Mouse (Mus musculus) embryo, embryonic 11.5 days (tissue): ENCODE measurements at regions not wholly inside any gene's neighbourhood (a gene's known extent, or its start where the extent isn't known, plus 50 kb on each side); places are given as distances from the start of the nearest gene placed in this dataset.

Experiments used
- DNase-seq: peaks from one replicate; pipeline ENCODE4 v3.0.0-alpha.2; 2012; ENCODE audit warnings: low read depth, low spot score

DNA sequence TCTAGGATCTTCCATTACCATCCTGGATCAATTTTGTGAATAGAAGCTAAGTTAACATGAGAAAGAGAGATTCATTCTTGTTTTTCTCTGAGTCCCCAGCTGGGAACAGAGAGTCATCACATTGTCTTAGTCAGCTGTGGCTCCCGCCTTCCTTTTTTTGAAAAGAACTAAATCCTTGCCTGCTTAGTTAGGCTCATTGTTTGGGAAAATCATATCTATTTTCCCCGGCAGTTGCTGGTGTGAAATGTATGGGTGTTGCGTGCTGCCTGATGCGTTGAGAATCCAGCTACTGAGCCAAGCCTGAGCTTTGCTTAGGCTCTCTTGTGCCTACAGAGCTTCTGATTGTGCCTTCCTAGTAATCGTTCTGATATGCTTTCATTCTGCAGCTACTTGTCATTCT is 66.3 kb downstream of the Fam50b start:
- no peak for DNase-seq

DNA sequence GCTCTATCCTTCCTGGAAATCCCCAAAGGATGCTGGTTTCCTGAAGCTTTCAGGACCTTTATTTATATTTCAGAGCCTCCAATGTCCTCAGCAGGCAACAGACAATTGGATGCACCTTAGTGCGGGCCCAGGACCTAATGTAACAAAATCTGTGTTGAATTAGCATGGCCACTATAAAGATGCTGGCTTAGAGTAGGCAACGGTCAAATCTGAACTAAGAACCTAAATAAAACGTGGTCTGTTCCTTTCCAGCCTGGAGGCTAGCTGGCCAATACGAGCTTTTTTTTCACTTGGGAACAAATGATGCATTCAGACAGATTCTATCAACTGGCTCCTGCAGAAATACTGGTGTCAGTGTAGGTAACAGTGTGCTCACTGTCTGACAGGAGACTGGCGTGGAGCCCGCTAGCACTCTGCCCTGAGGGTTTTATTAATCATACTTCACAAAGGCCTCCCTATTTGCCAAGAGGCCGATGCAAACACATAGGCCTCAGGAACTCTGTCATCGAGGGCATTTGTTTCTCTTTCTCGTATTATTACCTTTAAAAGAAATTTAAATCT is 68.5 kb upstream of the Prpf4b start:
- DNase-seq: no peak

DNA sequence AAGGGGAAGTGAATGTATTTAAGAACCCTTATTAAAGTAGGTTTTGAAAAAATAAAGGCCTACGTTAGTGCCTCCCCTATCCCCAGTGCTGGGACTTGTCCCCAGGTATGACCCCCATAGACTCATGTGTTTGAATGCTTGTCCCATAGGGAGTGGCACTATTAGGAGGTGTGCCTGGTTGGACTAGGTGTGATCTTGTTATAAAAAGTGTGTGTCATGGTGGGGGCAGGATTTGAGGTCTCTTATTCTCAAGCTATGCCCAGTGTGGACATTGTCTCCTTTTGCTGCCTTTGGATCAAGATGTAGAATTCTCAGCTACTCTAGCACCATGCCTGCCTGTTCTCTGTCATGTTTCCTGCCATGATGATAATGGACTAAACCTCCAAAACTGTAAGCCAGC is 65.6 kb upstream of the Prpf4b start:
- DNase-seq: no peak

DNA sequence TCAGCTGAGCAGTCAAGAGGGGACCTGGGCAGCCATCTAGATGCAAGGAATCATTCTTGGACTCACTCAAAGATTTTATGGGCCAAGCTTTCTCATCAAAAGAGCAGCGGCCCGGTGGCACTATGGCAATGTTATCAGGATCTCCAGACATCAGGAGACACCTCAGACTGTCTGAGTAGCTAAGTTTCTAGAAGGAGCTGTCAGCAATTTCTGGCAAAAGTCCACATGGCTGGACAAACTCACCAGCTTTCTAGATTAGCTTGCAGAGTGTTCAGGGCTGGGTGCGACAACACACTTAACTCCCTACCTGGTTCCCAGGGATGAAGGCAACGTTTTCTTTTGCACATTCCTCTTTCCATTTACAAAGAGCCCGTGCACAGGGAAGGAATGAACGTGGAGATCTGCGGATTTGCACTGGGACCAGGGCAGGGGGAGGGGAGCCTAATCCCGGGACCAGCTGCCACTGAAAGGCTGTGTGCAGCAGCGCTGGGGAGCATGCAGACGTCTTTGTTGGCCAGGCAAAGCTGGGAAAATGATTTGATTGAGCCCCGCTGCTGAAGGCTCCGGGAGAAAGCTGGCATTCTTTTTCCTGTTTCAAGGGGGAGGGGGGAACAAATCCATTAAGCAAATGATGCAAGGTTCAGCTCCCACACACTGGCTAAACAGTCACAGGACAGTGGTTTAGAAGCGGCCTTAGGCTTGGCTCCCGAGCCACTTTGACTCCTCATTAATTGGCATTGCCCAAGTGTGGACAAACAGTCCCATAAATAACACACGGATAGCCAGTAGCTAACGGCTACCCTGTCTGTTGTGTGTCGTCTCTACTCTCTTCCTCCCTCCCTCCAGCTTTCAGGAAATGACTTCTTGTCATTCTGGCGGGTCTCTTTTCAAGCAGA is 60.7 kb upstream of the Prpf4b start:
- peak; percentile 40 for DNase-seq

DNA sequence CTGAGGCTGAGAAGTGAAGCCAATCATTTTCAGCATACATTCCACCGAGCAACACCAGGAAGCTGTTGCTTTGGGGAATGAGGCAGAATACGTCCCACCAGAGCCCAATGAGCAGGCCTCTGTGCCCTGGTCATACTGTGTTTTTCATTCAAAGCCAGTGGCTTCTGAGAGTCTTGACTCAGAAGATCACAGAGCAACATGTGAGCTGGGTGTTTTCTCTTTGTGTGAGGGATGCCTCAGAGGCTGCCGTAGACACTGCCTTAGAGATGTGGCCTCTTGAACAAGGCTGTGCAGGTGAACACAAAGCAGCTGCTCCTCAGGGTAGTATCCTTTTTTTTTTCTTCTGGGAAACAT is 60.1 kb upstream of the Prpf4b start:
- DNase-seq: no peak

DNA sequence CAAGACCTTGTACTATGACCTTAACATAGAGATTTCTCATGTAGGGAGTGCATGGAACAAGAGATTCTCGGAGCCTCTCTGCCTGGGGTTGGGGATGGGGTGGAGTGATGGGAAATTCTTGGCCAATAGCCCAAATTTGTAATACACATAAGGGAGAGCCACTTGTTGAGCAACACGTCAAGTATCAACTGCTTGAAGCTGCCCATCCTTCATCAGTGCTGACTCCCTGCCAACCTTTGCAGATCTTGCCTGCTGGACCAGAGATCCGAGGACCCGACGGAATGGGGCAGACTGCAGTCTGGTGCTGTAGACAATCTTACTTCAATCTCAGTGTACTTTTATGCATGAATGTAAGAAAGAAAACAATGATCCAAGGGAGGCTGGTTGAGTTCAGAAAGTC is 56.9 kb upstream of the Prpf4b start:
- no peak for DNase-seq

DNA sequence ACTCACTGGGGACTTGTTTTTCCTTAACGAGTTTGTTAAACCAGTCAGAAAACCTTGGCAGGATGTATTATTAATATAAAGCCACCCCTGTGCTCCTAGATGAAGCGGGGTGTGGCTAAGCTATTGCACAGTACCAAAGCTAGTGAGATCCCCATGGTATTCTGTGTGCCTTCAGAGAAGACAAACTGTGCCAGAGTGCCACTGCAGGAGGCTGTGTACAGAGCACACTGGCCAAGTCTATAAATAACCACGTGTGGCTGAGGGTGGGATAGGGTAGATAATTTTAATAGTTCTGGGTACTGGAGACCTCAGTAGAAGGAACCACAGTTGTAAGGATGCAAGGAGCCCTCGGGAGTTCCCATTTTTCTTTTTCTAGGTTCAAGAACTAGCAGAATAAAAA is 54.7 kb upstream of the Prpf4b start:
- DNase-seq: no peak

DNA sequence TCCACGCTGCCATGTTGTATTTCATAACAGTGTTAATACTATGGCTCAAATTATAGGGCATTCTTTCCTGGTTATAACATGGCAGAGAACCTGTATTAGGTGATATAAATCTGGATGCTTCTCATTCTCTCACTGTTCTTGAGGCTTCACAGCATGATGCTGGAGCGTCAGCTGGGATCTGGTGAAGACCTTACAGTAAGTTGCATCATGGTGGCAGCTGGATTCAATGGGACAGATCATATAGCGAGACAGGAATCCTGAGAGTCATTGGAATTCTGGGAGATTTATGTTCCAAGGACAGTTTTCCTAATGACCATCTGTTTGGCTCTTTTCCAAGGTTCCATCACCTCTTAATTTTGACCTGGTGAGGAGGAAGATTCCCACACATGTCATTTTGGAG is 53.2 kb upstream of the Prpf4b start:
- no peak for DNase-seq

DNA sequence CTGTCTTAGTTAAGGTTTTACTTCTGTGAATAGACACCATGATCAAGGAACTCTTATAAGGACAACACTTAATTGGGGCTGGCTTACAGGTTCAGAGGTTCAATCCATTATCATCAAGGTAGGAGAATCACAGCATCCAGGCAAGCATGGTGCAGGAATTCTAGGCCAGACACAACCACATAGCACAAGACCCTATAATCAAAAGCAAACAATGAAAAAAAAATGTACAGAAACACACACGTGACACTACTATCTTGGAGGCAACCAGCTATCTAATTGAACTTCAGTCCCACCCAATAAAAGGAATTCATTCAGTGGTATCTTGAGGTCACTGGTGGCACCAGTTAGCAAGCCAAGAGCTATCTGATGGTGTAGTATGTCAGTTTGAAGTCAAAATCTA is 50.9 kb upstream of the Prpf4b start:
- no peak for DNase-seq
